Mouse (Mus musculus): ENCODE results near the gene Defb48. TPM values are rescaled to one million over a fixed set of nuclear protein-coding genes. Genes with fewer than 3 reads are reported as not detected.

The Defb48 gene
- polyA plus RNA-seq, 1 experiment from 2014 or later = not detected

- H3K9ac ChIP-seq = 0 out of 2 replicates have a peak overlapping the region, but pooled peaks have one; percentile 18
- H3K36me3 ChIP-seq = no peaks in the 10 kb centered on the region
- peak overlapping the region; percentile 32 for H3K4me3 ChIP-seq (replicated peaks)
- H3K4me2 ChIP-seq (replicated peaks) = peak overlapping the region; percentile 64
- 16% methylated on average over 15 of the region's 15 CpGs for WGBS
- no peaks in the 10 kb centered on the region for H3K4me1 ChIP-seq (replicated peaks)
- no peaks in the 10 kb centered on the region for H3K27me3 ChIP-seq (replicated peaks)
- ATAC-seq = peak; percentile 51; the same call in 1 of the 2 replicates
- no peak overlapping the region for H3K27ac ChIP-seq
- no peaks in the 10 kb centered on the region for H3K9me3 ChIP-seq
These were observed 18.3 kb downstream of the Defb48 start for GRCm38 (mm10) chr14:62965811-62966520.

DNA sequence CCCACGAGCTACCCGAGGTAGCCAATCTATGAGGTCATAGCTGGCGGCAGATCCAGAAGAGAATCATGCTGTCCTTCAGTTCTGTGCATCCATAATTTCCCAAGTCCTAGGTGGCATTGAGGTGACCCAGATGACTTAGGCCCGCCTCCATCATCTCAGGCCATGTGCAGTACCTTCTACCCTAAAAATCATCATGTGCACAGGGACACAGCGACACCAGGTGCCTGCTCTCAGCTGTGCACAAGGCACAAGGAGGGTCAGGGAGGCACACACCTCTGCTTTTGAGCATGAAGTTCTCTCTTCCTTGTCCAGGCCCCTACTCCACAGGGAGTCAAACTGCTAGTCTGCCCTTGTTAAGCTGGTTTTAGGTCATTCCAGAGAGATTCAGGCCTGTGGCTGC, 19.0 kb downstream of the Defb48 start:
- Histone ChIP-seq H3K27ac (no peak overlapping the region), H3K4me2 (replicated peaks) (no peak overlapping the region), H3K9me3 (no peaks in the 10 kb centered on the region), H3K9ac (no peak overlapping the region), H3K27me3 (replicated peaks) (no peaks in the 10 kb centered on the region), H3K4me1 (replicated peaks) (no peaks in the 10 kb centered on the region), H3K4me3 (replicated peaks) (no peak overlapping the region), H3K36me3 (no peaks in the 10 kb centered on the region)
- no peak for ATAC-seq
- WGBS = 86% methylated on average over 5 of the region's 5 CpGs

- no peaks in the 10 kb centered on the region for H3K9me3 ChIP-seq
- H3K9ac ChIP-seq = no peak overlapping the region
- no peak overlapping the region for H3K4me2 ChIP-seq (replicated peaks)
- H3K4me1 ChIP-seq (replicated peaks) = no peaks in the 10 kb centered on the region
- no peaks in the 10 kb centered on the region for H3K27me3 ChIP-seq (replicated peaks)
- 84% methylated on average over 4 of the region's 4 CpGs for WGBS
- 0 out of 2 replicates have a peak, but pooled peaks cover 3% of the 10 kb centered on the region for H3K36me3 ChIP-seq
- H3K27ac ChIP-seq = no peak overlapping the region
- no peak overlapping the region for H3K4me3 ChIP-seq (replicated peaks)
- no peak for ATAC-seq
These were observed 20.7 kb downstream of the Defb48 start for GRCm38 (mm10) chr14:62963632-62964031.

GRCm38 (mm10) chr14:62956091-62956490, 28.2 kb downstream of the Defb48 start:
- WGBS = 87% methylated on average over 9 of the region's 9 CpGs
- Histone ChIP-seq H3K9me3 (no peaks in the 10 kb centered on the region), H3K4me1 (replicated peaks) (no peaks in the 10 kb centered on the region), H3K4me2 (replicated peaks) (no peak overlapping the region), H3K27me3 (replicated peaks) (no peaks in the 10 kb centered on the region), H3K36me3 (0 out of 2 replicates have a peak, but pooled peaks cover 5% of the 10 kb centered on the region), H3K4me3 (replicated peaks) (no peak overlapping the region), H3K9ac (no peak overlapping the region), H3K27ac (no peak overlapping the region)
- ATAC-seq = no peak

GRCm38 (mm10) chr14:62946794-62947193, 37.5 kb downstream of the Defb48 start:
- 96% methylated on average over 3 of the region's 3 CpGs for WGBS
- no peak for ATAC-seq
- Histone ChIP-seq H3K27me3 (replicated peaks) (no peaks in the 10 kb centered on the region), H3K9me3 (no peaks in the 10 kb centered on the region), H3K4me2 (replicated peaks) (no peak overlapping the region), H3K4me3 (replicated peaks) (no peak overlapping the region), H3K36me3 (peaks cover 3% of the 10 kb centered on the region; the same call in 1 of the 2 replicates), H3K27ac (no peak overlapping the region), H3K9ac (no peak overlapping the region), H3K4me1 (replicated peaks) (no peaks in the 10 kb centered on the region)

DNA sequence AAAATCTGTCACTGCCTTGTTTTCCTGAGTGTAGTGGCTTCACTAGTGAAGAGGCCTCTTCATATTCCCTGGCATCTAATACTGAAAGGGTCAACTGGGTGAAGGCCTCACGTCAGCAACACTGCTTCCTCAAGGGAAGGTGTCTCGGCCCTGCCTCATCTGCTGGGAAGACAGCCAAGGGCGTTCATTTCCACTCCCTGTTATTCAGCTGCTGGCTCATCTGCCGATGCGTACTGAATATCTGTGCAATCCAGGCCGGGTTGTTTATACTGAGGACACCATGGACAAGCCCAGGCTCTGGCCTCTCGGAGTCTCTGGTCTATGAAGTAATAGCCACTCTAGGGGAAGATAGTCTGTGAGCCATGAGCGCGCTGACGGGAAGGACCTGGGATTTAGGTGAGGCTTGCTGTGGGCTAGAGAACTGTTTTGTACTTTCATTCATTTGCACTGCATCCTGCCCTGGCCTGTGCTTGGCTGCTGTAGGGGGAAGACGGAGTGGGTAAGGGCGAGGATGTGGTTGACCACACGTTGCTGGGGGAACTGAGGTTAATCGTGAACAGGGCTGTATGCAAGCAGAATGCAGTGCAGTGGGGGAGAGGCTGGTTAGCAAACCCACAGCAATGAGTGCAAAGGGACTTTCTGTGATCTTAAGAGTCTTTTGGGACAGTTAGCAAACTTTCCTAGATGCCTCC, 43.8 kb downstream of the Defb48 start:
- Histone ChIP-seq H3K4me1 (replicated peaks) (no peaks in the 10 kb centered on the region), H3K27me3 (replicated peaks) (no peaks in the 10 kb centered on the region), H3K9ac (no peak overlapping the region), H3K4me2 (replicated peaks) (no peak overlapping the region), H3K36me3 (no peaks in the 10 kb centered on the region; the same call in 1 of the 2 replicates), H3K27ac (no peak overlapping the region; the same call in 1 of the 2 replicates), H3K4me3 (replicated peaks) (no peak overlapping the region), H3K9me3 (no peaks in the 10 kb centered on the region)
- WGBS = 59% methylated on average over 14 of the region's 14 CpGs
- no peak for ATAC-seq

DNA sequence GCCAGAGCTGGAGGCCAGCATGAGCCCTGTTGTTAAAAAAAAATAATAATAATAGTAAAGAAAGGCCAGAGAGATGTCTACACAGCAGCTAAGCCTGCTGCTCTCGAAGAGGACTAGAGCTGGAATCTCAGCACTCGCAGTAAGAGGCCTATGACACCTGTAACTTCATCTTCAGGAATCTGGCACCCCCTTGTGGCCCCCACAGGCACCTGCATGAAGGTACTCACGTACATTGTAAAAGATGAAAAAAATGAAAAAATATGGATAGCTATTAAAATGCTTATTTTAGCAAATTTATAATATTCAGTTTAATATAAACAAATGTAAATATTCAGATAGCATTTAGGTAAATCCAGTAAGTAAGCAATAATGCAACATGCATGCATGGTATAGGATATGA, 44.9 kb downstream of the Defb48 start:
- Histone ChIP-seq H3K4me3 (replicated peaks) (no peak overlapping the region), H3K4me1 (replicated peaks) (no peaks in the 10 kb centered on the region), H3K27ac (no peak overlapping the region), H3K4me2 (replicated peaks) (no peak overlapping the region), H3K36me3 (no peaks in the 10 kb centered on the region; the same call in 1 of the 2 replicates), H3K9me3 (no peaks in the 10 kb centered on the region), H3K27me3 (replicated peaks) (no peaks in the 10 kb centered on the region), H3K9ac (no peak overlapping the region)
- 94% methylated on average over 3 of the region's 3 CpGs for WGBS
- no peak for ATAC-seq

DNA sequence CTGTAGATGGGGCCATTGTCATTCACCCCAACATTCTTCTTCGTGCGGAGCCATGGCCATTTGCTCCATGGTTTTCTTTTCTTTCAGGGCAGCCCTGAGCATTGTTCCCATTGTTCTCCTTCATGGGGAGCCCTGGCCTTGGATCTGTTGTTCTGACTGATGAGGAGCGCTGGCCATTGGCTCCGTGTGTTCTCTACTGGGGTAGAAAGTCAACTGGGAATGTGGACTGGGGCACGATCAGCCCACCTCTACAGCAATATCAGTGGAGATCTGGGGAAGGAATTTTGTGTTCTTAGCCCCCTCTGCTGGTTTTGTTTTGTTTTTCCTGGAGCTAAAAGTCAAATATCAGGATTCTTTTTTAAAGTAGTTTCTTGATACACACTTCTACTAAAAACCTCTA, 46.6 kb downstream of the Defb48 start:
- no peak for ATAC-seq
- Histone ChIP-seq H3K4me1 (replicated peaks) (no peaks in the 10 kb centered on the region), H3K27ac (no peak overlapping the region), H3K4me2 (replicated peaks) (no peak overlapping the region), H3K36me3 (no peaks in the 10 kb centered on the region; the same call in 1 of the 2 replicates), H3K9ac (no peak overlapping the region), H3K9me3 (no peaks in the 10 kb centered on the region), H3K27me3 (replicated peaks) (no peaks in the 10 kb centered on the region), H3K4me3 (replicated peaks) (no peak overlapping the region)
- whole genome bisulfite sequencing = 74% methylated on average over 5 of the region's 5 CpGs

DNA sequence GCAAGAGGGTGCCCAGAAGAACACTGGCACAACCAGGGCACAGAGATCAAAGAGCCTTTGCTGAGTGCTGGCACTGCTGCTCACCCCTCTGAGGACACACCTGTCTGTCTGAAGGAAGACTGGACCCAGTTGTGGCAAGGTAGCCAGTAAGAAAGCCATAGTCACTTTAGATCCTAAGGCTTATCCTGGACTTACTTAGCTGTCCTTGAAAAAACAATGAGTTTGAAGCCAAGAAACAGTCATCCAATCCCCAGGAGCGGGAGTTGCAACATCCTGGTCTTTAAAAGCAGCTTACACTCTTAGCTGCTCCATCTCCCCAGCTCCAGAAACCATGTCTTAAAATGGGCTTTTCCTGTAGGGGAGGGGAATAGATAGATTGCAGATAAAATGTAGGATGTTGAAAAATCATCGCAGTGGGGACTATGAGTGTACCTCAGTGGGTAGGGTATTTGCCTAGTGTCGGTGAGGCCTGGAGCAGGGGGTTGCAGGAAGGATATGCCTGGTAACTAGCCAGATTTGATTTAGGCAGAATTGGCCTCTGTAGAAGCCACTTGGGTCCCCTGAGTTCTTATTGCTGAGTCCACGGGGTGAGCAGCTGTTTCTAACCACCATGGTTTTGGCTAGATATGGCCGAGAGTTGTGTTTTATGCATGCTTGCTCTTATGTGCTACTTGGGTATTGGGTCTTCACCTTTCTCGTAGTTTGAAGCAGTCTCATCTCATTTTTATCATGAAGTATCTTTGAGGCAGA, 47.5 kb downstream of the Defb48 start:
- Histone ChIP-seq H3K36me3 (no peaks in the 10 kb centered on the region; the same call in 1 of the 2 replicates), H3K9me3 (no peaks in the 10 kb centered on the region), H3K9ac (no peak overlapping the region), H3K4me3 (replicated peaks) (no peak overlapping the region), H3K27ac (no peak overlapping the region), H3K4me1 (replicated peaks) (no peaks in the 10 kb centered on the region), H3K27me3 (replicated peaks) (no peaks in the 10 kb centered on the region), H3K4me2 (replicated peaks) (no peak overlapping the region)
- ATAC-seq = no peak
- WGBS = 90% methylated on average over 6 of the region's 6 CpGs

GRCm38 (mm10) chr14:62935361-62935760, 48.9 kb downstream of the Defb48 start:
- Histone ChIP-seq H3K4me2 (replicated peaks) (no peak overlapping the region), H3K9me3 (no peaks in the 10 kb centered on the region), H3K9ac (no peak overlapping the region), H3K4me1 (replicated peaks) (no peaks in the 10 kb centered on the region), H3K27me3 (replicated peaks) (no peaks in the 10 kb centered on the region), H3K4me3 (replicated peaks) (no peak overlapping the region), H3K27ac (no peak overlapping the region), H3K36me3 (no peaks in the 10 kb centered on the region; the same call in 1 of the 2 replicates)
- ATAC-seq = no peak
- 84% methylated on average over 9 of the region's 9 CpGs for WGBS

DNA sequence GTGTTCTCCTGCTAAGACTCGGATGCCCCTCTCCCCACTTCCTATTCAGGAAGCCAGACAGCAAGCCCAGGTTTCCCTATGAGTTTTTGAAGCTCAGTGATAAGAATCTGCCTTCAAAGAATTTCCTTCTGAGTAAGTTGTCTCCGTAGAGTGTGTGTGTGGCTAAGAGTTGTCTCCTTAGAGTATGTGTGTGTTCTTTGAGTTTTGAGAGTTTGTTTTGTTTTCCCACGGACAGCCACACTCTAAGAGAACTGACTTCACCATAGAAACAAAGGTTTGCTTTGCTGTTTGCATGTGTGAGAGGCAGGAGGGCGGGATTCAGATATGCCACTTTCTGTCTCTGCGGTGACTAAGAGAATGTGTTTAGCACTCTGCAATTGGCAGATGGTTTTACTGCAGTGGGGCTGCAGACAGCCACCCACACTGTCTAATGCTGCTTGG, 56.2 kb downstream of the Defb48 start:
- Histone ChIP-seq H3K4me3 (replicated peaks) (no peak overlapping the region), H3K9ac (no peak overlapping the region), H3K4me1 (replicated peaks) (no peaks in the 10 kb centered on the region), H3K4me2 (replicated peaks) (no peak overlapping the region), H3K36me3 (no peaks in the 10 kb centered on the region), H3K27me3 (replicated peaks) (no peaks in the 10 kb centered on the region), H3K9me3 (no peaks in the 10 kb centered on the region), H3K27ac (no peak overlapping the region)
- ATAC-seq = no peak
- 70% methylated on average over 5 of the region's 5 CpGs for WGBS

All from intestine, embryonic 15.5 days (tissue).